Mouse (Mus musculus): ENCODE measurements around the gene Olfr718-ps1. TPM values are rescaled to one million over a fixed set of nuclear protein-coding genes. Genes with fewer than 3 reads are reported as not detected.

Gene Olfr718-ps1
- polyA plus RNA-seq, 1 experiment from 2014 or later: 0.23 TPM

DNA sequence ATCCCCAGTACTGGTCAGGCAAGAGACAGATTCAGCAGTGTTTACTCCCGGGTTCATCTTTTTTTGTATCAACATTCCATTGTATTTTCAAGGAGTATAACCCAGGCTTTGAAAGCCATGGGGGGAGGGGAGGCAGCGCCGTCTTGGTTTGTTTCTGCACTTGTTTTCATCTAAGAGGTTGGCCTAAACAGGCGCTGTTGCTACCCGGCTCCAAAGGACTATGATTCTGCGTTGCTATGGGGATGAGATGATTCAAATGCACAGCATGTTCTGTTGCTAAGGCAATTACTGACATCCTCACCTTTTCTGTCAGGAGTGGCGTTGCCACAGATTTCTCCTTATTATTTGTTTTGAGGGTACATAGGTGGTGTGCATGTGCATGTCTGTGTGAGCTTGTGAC is 21.8 kb downstream of the Olfr718-ps1 start:
- H3K4me3 ChIP-seq (ENCODE audit: low read depth, low read length): no peak overlapping the region
- no peak overlapping the region for H3K4me2 ChIP-seq (replicated peaks; ENCODE audit: low read depth)
- WGBS: 66% methylated on average over 7 of the region's 7 CpGs
- H3K27me3 ChIP-seq (replicated peaks; ENCODE audit: control insufficient read depth, insufficient read depth, low read length): no peaks in the 10 kb centered on the region
- ATAC-seq: no peak
- H3K9me3 ChIP-seq (ENCODE audit: control insufficient read depth): no peaks in the 10 kb centered on the region
- no peaks in the 10 kb centered on the region for H3K4me1 ChIP-seq (replicated peaks; ENCODE audit: control insufficient read depth, insufficient read depth, low read length)
- no peaks in the 10 kb centered on the region for H3K36me3 ChIP-seq (ENCODE audit: control insufficient read depth, insufficient read depth)
- H3K9ac ChIP-seq (ENCODE audit: low read depth, low read length): no peak overlapping the region
- no peak for TF ChIP-seq CTCF (IDR thresholded peaks at IDR 0.05; ENCODE audit: low read depth)
- H3K27ac ChIP-seq (ENCODE audit: low read depth, low read length): no peak overlapping the region

DNA sequence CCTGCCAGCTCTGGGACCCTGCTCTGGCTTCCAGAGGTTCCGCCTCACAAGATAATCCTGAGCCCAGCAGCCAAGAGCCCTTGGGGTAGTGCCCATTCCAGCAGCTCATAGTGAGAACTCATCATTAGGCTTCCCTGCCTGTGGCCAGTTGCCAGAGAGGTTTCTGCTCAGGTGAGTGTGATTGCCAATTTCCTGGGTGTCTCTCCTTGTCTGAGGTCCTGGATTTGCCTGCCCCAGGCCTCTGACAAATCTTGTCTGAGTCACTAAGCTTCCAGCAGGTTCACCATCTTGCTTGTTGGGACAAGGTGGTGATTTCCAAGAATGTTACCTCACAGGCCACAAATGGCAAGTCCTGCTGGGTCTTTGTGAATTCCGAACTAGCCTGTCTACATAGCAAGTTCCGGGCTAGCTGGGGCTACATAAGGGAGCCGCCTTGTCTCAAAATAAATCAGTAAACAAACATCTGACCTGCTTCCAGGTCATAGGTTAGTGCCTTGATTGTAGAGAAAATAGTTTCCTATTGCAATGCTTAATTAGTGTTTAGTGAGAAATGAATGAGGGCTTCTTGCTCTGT is 22.5 kb downstream of the Olfr718-ps1 start:
- Histone ChIP-seq H3K36me3 (ENCODE audit: control insufficient read depth, insufficient read depth) (no peaks in the 10 kb centered on the region), H3K9ac (ENCODE audit: low read depth, low read length) (no peak overlapping the region), H3K27me3 (replicated peaks; ENCODE audit: control insufficient read depth, insufficient read depth, low read length) (no peaks in the 10 kb centered on the region), H3K4me1 (replicated peaks; ENCODE audit: control insufficient read depth, insufficient read depth, low read length) (no peaks in the 10 kb centered on the region), H3K9me3 (ENCODE audit: control insufficient read depth) (no peaks in the 10 kb centered on the region), H3K27ac (ENCODE audit: low read depth, low read length) (no peak overlapping the region), H3K4me2 (replicated peaks; ENCODE audit: low read depth) (no peak overlapping the region), H3K4me3 (ENCODE audit: low read depth, low read length) (no peak overlapping the region)
- WGBS: 73% methylated on average over 4 of the region's 4 CpGs
- no peak for TF ChIP-seq CTCF (IDR thresholded peaks at IDR 0.05; ENCODE audit: low read depth)
- ATAC-seq: no peak

DNA sequence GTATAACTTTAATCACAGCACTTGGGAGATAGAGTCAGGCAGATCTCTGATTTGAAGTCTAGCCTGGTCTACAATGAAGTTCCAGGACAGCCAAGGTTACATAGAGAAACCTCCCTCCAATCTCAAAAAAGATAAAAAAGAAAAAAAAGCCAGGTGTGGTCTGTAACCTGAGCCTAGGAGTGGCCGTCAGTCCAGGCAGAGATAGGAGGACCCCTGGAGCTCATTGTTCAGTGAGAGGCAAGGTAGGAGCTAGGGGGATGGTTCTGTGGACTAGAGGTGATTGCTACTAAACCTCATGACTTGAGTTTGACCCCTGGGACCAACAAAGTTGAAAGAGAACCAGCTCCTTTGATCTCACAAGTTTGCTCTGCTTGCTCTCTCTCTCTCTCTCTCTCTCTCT is 24.7 kb downstream of the Olfr718-ps1 start:
- no peaks in the 10 kb centered on the region for H3K36me3 ChIP-seq (ENCODE audit: control insufficient read depth, insufficient read depth)
- H3K9me3 ChIP-seq (ENCODE audit: control insufficient read depth): no peaks in the 10 kb centered on the region
- no peak for ATAC-seq
- H3K4me1 ChIP-seq (replicated peaks; ENCODE audit: control insufficient read depth, insufficient read depth, low read length): no peaks in the 10 kb centered on the region
- H3K27ac ChIP-seq (ENCODE audit: low read depth, low read length): no peak overlapping the region
- H3K4me3 ChIP-seq (ENCODE audit: low read depth, low read length): no peak overlapping the region
- no peaks in the 10 kb centered on the region for H3K27me3 ChIP-seq (replicated peaks; ENCODE audit: control insufficient read depth, insufficient read depth, low read length)
- WGBS: 24% methylated on average over 1 of the region's 1 CpGs
- no peak overlapping the region for H3K9ac ChIP-seq (ENCODE audit: low read depth, low read length)
- H3K4me2 ChIP-seq (replicated peaks; ENCODE audit: low read depth): no peak overlapping the region
- no peak for TF ChIP-seq CTCF (IDR thresholded peaks at IDR 0.05; ENCODE audit: low read depth)

DNA sequence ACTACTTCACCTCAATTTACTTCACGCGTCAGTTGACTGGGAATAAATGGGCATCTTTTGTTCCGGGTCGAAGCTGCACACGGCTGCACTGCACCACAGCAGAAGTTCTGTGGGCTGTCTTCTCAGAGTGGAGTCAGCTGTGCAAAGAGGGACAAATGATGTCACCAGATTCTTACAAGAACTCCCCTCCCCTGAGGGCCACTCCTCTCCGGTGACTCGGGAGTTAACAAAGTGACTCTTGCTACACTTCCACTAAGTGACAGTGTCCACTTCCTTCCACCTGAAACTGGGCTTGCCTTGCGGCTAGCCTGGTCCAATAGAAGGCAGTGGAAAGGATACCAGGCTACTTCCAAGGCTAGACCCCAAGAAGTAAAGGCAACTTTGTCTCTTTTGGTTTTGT is 25.3 kb downstream of the Olfr718-ps1 start:
- no peak for ATAC-seq
- no peak overlapping the region for H3K4me2 ChIP-seq (replicated peaks; ENCODE audit: low read depth)
- H3K27ac ChIP-seq (ENCODE audit: low read depth, low read length): no peak overlapping the region
- no peak overlapping the region for H3K9ac ChIP-seq (ENCODE audit: low read depth, low read length)
- no peaks in the 10 kb centered on the region for H3K9me3 ChIP-seq (ENCODE audit: control insufficient read depth)
- WGBS: 71% methylated on average over 8 of the region's 8 CpGs
- H3K27me3 ChIP-seq (replicated peaks; ENCODE audit: control insufficient read depth, insufficient read depth, low read length): no peaks in the 10 kb centered on the region
- H3K4me1 ChIP-seq (replicated peaks; ENCODE audit: control insufficient read depth, insufficient read depth, low read length): no peaks in the 10 kb centered on the region
- H3K36me3 ChIP-seq (ENCODE audit: control insufficient read depth, insufficient read depth): no peaks in the 10 kb centered on the region
- H3K4me3 ChIP-seq (ENCODE audit: low read depth, low read length): no peak overlapping the region
- no peak for TF ChIP-seq CTCF (IDR thresholded peaks at IDR 0.05; ENCODE audit: low read depth)

DNA sequence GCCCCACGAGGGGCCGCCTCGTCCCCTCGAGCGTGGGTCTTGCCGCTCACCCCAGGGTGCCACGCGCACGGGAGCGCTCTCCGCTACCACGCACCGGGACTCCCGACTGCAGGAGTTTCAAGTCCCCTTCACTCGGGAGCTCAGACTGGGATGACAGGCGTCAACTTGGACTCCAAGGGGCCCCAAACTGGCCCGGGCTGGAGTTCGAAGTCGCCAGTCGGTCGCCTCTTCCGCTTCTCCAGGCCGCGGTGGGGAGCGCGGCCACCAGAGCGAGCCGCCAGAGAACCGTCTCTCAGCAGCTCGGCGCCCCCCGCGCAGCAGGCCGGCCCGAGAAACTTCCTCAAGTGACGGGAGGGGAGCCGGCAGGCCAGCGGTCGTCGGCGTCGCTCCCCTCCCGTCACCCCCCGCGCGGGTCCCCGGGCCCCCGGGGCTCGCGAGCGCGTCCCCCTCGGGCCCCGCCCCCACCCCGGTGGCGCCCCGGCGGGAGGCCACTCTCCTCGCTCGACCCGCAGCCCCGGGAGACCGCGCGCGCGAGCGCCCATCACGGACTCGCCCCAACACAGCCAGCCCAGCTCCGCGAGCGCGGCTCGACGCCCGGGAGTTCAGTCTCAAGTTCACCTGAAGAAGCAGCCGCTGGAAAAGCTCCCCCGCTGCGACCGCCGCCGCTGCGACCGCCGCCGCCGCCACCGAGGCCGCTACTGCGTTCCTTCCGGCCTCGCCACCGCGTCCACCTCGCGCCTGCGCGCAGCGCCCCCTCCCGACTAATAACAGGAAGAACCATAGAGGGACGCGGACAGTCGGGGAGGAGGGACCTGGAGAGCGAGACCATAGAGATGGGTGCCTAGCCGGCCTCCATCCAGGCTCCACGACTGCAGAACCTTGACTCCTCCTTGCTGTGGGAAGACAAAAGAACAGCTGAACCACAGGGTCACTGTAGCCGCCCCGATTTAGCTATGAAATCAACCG is 34.8 kb downstream of the Olfr718-ps1 start, which contains the start of gene Rnf216:
Rnf216 (minus strand) TSS at position 714 of the 966 bp plus-strand sequence.
- peak within 1 kb of the TSS; percentile 96 for H3K9ac ChIP-seq (ENCODE audit: low read depth, low read length)
- peak; percentile 94 for TF ChIP-seq CTCF (IDR thresholded peaks at IDR 0.05; ENCODE audit: low read depth)
- no peaks in the 10 kb centered on the region for H3K36me3 ChIP-seq (ENCODE audit: control insufficient read depth, insufficient read depth)
- peak; percentile 95 for ATAC-seq
- H3K4me1 ChIP-seq (replicated peaks; ENCODE audit: control insufficient read depth, insufficient read depth, low read length): peaks cover 14% of the 10 kb centered on the region
- no peaks in the 10 kb centered on the region for H3K9me3 ChIP-seq (ENCODE audit: control insufficient read depth)
- H3K4me2 ChIP-seq (replicated peaks; ENCODE audit: low read depth): peak within 1 kb of the TSS; percentile 95
- WGBS: 1% methylated on average over 106 of the region's 110 CpGs
- H3K4me3 ChIP-seq (ENCODE audit: low read depth, low read length): peak within 1 kb of the TSS; percentile 94
- H3K27me3 ChIP-seq (replicated peaks; ENCODE audit: control insufficient read depth, insufficient read depth, low read length): no peaks in the 10 kb centered on the region
- peak within 1 kb of the TSS; percentile 93 for H3K27ac ChIP-seq (ENCODE audit: low read depth, low read length)

DNA sequence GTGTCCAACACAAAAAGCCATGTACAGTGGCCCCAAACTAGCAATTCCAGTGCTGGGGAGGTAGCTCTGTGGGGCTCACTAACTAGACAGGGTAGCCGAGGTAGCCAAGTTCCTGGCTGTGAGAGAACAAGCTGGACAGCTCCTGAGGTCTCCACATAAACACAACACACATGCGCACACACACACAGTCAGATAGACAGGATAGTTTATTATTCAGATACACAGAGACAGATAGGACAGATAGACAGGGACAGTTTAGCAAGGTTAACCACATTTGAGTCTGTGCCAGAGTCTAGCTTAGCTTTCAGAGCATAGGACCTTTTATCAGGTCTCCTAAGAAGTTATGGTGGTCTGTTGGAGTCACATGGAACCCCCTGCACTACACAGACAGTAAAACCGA is 40.5 kb downstream of the Olfr718-ps1 start:
- Histone ChIP-seq H3K4me3 (ENCODE audit: low read depth, low read length) (no peak overlapping the region), H3K4me1 (replicated peaks; ENCODE audit: control insufficient read depth, insufficient read depth, low read length) (peaks cover 14% of the 10 kb centered on the region), H3K9ac (ENCODE audit: low read depth, low read length) (no peak overlapping the region), H3K9me3 (ENCODE audit: control insufficient read depth) (no peaks in the 10 kb centered on the region), H3K4me2 (replicated peaks; ENCODE audit: low read depth) (no peak overlapping the region), H3K27me3 (replicated peaks; ENCODE audit: control insufficient read depth, insufficient read depth, low read length) (no peaks in the 10 kb centered on the region), H3K27ac (ENCODE audit: low read depth, low read length) (no peak overlapping the region), H3K36me3 (ENCODE audit: control insufficient read depth, insufficient read depth) (no peaks in the 10 kb centered on the region)
- WGBS: 87% methylated on average over 3 of the region's 3 CpGs
- no peak for ATAC-seq
- no peak for TF ChIP-seq CTCF (IDR thresholded peaks at IDR 0.05; ENCODE audit: low read depth)
